Mouse (Mus musculus): ENCODE data around the gene Trim7.

GRCm38 (mm10) chr11:48813782-48814181, 12.2 kb upstream of the Trim7 start:
- TF ChIP-seq CTCF (IDR thresholded peaks at IDR 0.05; ENCODE audit: low read depth, low read length) = no peak
- no peak for TF ChIP-seq POLR2AphosphoS5 (IDR thresholded peaks at IDR 0.05; ENCODE audit: insufficient replicate concordance, low read depth, low read length)
- TF ChIP-seq GATA1 (IDR thresholded peaks at IDR 0.05; ENCODE audit: borderline replicate concordance, low read length) = no peak

Data from G1E (cell line).